Mouse (Mus musculus) spleen, adult 2 months (tissue): ENCODE data around the gene Ptprf. TPM values are rescaled to one million over a fixed set of nuclear protein-coding genes. Genes with fewer than 3 reads are reported as not detected.

Experiments
- DNase-seq, 2 experiments: peaks; one replicate each; pipeline versions ENCODE4 v3.0.0 to v3.0.0-alpha.2; 2012 to 2021; ENCODE audit warnings: low spot score in 2 of 2, low read depth in 1 of 2
- H3K27ac ChIP-seq: fragments of 200-500 bp; 2 replicates; pipeline ENCODE4 v1.5.1; 2012; ENCODE audit warnings: low read length, inconsistent platforms; ENCODE audit not compliant: insufficient read depth
- H3K27me3 ChIP-seq: fragments of 200-500 bp; 2 replicates; pipeline ENCODE4 v1.6.1; 2012; ENCODE audit warnings: mild to moderate bottlenecking, moderate library complexity, low read length, inconsistent platforms; ENCODE audit not compliant: control insufficient read depth, insufficient read depth
- H3K36me3 ChIP-seq: fragments of 200-500 bp; 2 replicates; pipeline ENCODE4 v1.6.1; 2012; ENCODE audit warnings: mild to moderate bottlenecking, low read length, inconsistent platforms; ENCODE audit not compliant: control insufficient read depth, insufficient read depth
- H3K4me1 ChIP-seq: fragments of 200-500 bp; 2 replicates; pipeline ENCODE4 v1.6.1; 2011; ENCODE audit warnings: inconsistent platforms; ENCODE audit not compliant: control insufficient read depth, insufficient read depth, insufficient read length
- H3K4me3 ChIP-seq: fragments of 200-500 bp; 2 replicates; pipeline ENCODE4 v1.5.1; 2011; ENCODE audit warnings: mild to moderate bottlenecking, inconsistent platforms; ENCODE audit not compliant: insufficient read depth, insufficient read length; ENCODE audit errors: extremely low read depth
- CTCF ChIP-seq: fragments of 200-500 bp; IDR thresholded peaks from 2 replicates; pipeline ENCODE4 v1.5.1; 2011; ENCODE audit warnings: mild to moderate bottlenecking, inconsistent platforms; ENCODE audit not compliant: insufficient read depth, insufficient read length, insufficient replicate concordance; ENCODE audit errors: extremely low read depth
- POLR2A ChIP-seq: fragments of 200-500 bp; IDR thresholded peaks from 2 replicates; pipeline ENCODE4 v1.6.1; 2011; ENCODE audit warnings: low read depth, low read length, inconsistent platforms
- WGBS: fragments of 180-500 bp; shearing (Covaris S2); methylation state at CpG from one replicate; pipeline ENCODE4 v1.1.7; 2018; 5-methylcytosine and 5-hydroxymethylcytosine counted together
- polyA plus RNA-seq: library from polyadenylated mRNA; depleted of rRNA; stranded (reverse); fragments of >200 nt; gene quantifications from 2 replicates; pipeline ENCODE4 v1.2.3, GENCODE M21; 2012; rRNA removed

Ptprf gene
- polyA plus RNA-seq: 10.1 and 11.8 TPM in 2 replicates

- Histone ChIP-seq H3K4me1 (peaks cover 6% of the 10 kb centered on the region), H3K36me3 (no peaks in the 10 kb centered on the region), H3K4me3 (peak within 1 kb of the TSS; percentile 33; the same call in 1 of the 2 replicates), H3K27me3 (peaks cover 11% of the 10 kb centered on the region), H3K27ac (no peak within 1 kb of the TSS)
- no peak for DNase-seq
- no peak for TF ChIP-seq CTCF
- no peak for TF ChIP-seq POLR2A
- WGBS: 8% methylated on average over 37 of the region's 50 CpGs
Measured at GRCm38 (mm10) chr4:118291231-118291630, at the start of gene Ptprf. Ptprf (minus strand) TSS chr4:118291405.

DNA sequence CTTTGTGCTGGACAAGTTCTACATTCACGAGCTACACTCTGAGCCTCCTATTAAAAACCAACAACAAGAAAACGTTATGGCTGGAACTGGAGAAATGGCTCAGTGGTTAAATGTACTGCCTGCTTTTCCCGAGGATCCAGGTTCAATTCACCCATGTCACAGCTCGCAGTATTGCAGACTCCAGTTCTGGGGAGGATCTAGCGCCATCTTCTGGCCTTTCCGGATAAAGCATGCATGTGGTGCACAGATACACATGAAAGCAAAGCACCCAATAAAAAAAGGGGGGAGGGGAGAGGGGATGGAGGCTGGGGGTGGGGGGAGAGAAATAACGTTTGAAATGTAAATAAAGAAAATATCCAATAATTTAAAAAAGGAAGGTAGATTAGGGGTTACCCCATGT lies 45.5 kb upstream of the Ptprf start:
- 25% methylated on average over 7 of the region's 7 CpGs for WGBS
- TF ChIP-seq POLR2A (no peak), CTCF (no peak)
- H3K27ac ChIP-seq: no peak overlapping the region
- H3K27me3 ChIP-seq: no peaks in the 10 kb centered on the region
- no peaks in the 10 kb centered on the region for H3K4me1 ChIP-seq
- H3K36me3 ChIP-seq: no peaks in the 10 kb centered on the region
- no peak overlapping the region for H3K4me3 ChIP-seq
- DNase-seq: peak in 1 of 2 experiments; percentile 11

DNA sequence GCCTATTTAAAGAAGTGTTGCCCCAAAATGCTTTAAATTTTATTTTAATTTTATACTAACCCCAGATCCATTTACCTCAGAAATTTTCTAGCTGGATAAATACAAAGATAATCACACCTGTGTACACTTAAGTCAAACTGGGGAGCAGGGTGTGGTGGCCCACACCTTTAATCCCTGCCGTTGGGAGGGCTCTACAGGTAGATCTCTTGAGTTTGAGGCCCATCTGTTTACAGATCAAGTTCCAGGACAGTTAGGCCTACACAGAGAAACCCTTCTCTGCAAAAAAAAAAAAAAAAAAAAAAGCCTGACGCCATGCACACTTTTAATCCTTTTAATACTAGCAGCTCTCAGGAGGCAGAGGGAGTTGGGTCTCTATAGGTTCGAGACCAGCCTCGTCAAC lies 44.8 kb upstream of the Ptprf start:
- TF ChIP-seq POLR2A (no peak), CTCF (no peak)
- no peaks in the 10 kb centered on the region for H3K27me3 ChIP-seq
- H3K27ac ChIP-seq: no peak overlapping the region
- no peaks in the 10 kb centered on the region for H3K36me3 ChIP-seq
- H3K4me3 ChIP-seq: no peak overlapping the region
- DNase-seq: no peak
- WGBS: 90% methylated on average over 4 of the region's 4 CpGs
- no peaks in the 10 kb centered on the region for H3K4me1 ChIP-seq

DNA sequence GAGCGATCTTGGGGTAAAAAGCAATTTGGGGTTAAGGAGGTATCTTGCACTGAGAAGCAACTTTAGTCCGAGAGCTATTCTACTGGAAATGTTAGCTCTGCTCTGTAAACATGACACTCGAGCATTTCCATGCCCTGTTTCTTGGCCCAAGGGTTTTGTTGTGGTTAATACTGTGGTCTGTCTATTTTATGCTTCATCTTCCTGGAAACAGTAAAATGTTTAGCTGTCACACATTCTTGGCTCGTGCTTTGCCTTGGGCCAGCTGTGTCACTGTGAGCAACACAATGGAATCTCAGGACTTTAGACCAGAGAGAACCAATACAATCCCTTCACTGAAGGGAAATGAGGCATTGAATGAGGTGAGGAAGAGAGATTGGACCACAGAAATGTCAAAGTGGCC lies 40.6 kb upstream of the Ptprf start:
- DNase-seq: no peak
- no peak overlapping the region; the same call in 1 of the 2 replicates for H3K27ac ChIP-seq
- WGBS: 25% methylated on average over 4 of the region's 4 CpGs
- no peaks in the 10 kb centered on the region for H3K36me3 ChIP-seq
- no peaks in the 10 kb centered on the region for H3K27me3 ChIP-seq
- no peaks in the 10 kb centered on the region for H3K4me1 ChIP-seq
- no peak overlapping the region for H3K4me3 ChIP-seq
- no peak for TF ChIP-seq POLR2A
- no peak for TF ChIP-seq CTCF

GRCm38 (mm10) chr4:118326476-118326875 lies 35.3 kb upstream of the Ptprf start:
- 12% methylated on average over 7 of the region's 7 CpGs for WGBS
- H3K4me3 ChIP-seq: no peak overlapping the region
- DNase-seq: no peak

DNA sequence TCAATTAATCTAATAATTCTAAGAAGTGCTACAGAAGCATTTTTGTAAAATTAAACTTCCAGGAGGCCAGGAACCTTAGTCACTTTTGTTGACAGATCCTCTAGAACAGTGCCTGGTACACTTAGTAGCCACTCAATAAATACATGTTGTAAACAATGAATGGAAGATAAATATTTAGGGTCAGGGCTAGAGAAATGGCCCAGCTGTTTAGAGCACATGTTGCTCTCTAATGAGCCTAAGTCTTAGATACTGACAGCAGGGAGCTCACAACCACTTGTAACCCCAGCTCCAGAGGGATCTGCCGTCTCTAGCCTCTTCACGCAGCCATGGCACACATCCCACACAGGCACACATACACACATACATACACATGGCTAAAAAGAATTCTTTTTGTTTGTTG lies 29.4 kb upstream of the Ptprf start:
- Histone ChIP-seq H3K4me1 (no peaks in the 10 kb centered on the region), H3K36me3 (no peaks in the 10 kb centered on the region), H3K4me3 (no peak overlapping the region), H3K27ac (no peak overlapping the region), H3K27me3 (no peaks in the 10 kb centered on the region; the same call in 1 of the 2 replicates)
- TF ChIP-seq CTCF (no peak), POLR2A (no peak)
- DNase-seq: no peak
- WGBS: 92% methylated on average over 2 of the region's 2 CpGs

More at GRCm38 (mm10) chr4:118326476-118326875, 35.3 kb upstream of the Ptprf start:
- Histone ChIP-seq H3K27ac (no peak overlapping the region), H3K27me3 (no peaks in the 10 kb centered on the region; the same call in 1 of the 2 replicates), H3K4me1 (no peaks in the 10 kb centered on the region), H3K36me3 (no peaks in the 10 kb centered on the region)
- TF ChIP-seq POLR2A (no peak), CTCF (no peak)

- Histone ChIP-seq H3K4me1 (no peaks in the 10 kb centered on the region), H3K27me3 (no peaks in the 10 kb centered on the region; the same call in 1 of the 2 replicates), H3K4me3 (no peak overlapping the region), H3K36me3 (no peaks in the 10 kb centered on the region), H3K27ac (no peak overlapping the region)
- WGBS: 53% methylated on average over 8 of the region's 8 CpGs
- DNase-seq: no peak
- TF ChIP-seq CTCF: no peak
- TF ChIP-seq POLR2A: no peak
Measured at GRCm38 (mm10) chr4:118319706-118320344, 28.6 kb upstream of the Ptprf start.
